Mouse (Mus musculus) lung, embryonic 16.5 days (tissue): Measurements from ENCODE around the gene Pde1a. TPM values are rescaled to one million over a fixed set of nuclear protein-coding genes. Genes with fewer than 3 reads are reported as not detected.
"Not testable (repeated sequence)": the region's sequence is repeated elsewhere in the genome, so short reads cannot be mapped to it uniquely, and the experiment has no call there.

Source experiments
- ATAC-seq: fragments of 200-750 bp; cut with Nextera tagmentation; 2 replicates; pipeline ENCODE4 v1.8.0; 2017; ENCODE audit warnings: low read depth, mild to moderate bottlenecking, moderate library complexity
- H3K27ac ChIP-seq: fragments of 300-500 bp; sonication (generic); 2 replicates; pipeline ENCODE4 v1.5.1; 2014; ENCODE audit warnings: mild to moderate bottlenecking, control low read depth, low read length
- H3K27me3 ChIP-seq: fragments of 300-500 bp; sonication (generic); 2 replicates; pipeline ENCODE4 v1.6.1; 2014; ENCODE audit warnings: low read depth, low read length, mixed read lengths; ENCODE audit not compliant: control insufficient read depth, insufficient read depth
- H3K36me3 ChIP-seq: fragments of 300-500 bp; sonication (generic); 2 replicates; pipeline ENCODE4 v1.6.1; 2014; ENCODE audit warnings: low read length; ENCODE audit not compliant: control insufficient read depth, insufficient read depth
- H3K4me1 ChIP-seq: fragments of 300-500 bp; sonication (generic); replicated peaks from 2 replicates; pipeline ENCODE4 v1.6.1; 2014; ENCODE audit warnings: low read length, mixed read lengths; ENCODE audit not compliant: control insufficient read depth, insufficient read depth
- H3K4me2 ChIP-seq: fragments of 300-500 bp; sonication (generic); 2 replicates; pipeline ENCODE4 v1.6.1; 2014; ENCODE audit warnings: low read depth, low read length, control low read depth
- H3K4me3 ChIP-seq: fragments of 300-500 bp; sonication (generic); 2 replicates; pipeline ENCODE4 v1.5.1; 2014; ENCODE audit warnings: mild to moderate bottlenecking, low read length, control low read depth
- H3K9ac ChIP-seq: fragments of 300-500 bp; sonication (generic); 2 replicates; pipeline ENCODE4 v1.6.1; 2014; ENCODE audit warnings: low read length, control low read depth
- H3K9me3 ChIP-seq: fragments of 300-500 bp; sonication (generic); 2 replicates; pipeline ENCODE4 v1.6.1; 2016; ENCODE audit warnings: low read length; ENCODE audit not compliant: control insufficient read depth
- WGBS: fragments of 180-500 bp; shearing (Covaris S2); extraction: QIAGEN DNeasy Blood & Tissue Kit; methylation state at CpG from one replicate; pipeline ENCODE4 v1.1.7; 2014; 5-methylcytosine and 5-hydroxymethylcytosine counted together
- polyA plus RNA-seq: library from polyadenylated mRNA; unstranded; fragments of >200 nt; fragmentation: Nextera tagmentation; extraction: Ambion mirVana; gene quantifications from 2 replicates; pipeline ENCODE4 v1.2.1, GENCODE M21; 2015

The Pde1a gene
- polyA plus RNA-seq, 1 experiment from 2014 or later, result 12.9 TPM

DNA sequence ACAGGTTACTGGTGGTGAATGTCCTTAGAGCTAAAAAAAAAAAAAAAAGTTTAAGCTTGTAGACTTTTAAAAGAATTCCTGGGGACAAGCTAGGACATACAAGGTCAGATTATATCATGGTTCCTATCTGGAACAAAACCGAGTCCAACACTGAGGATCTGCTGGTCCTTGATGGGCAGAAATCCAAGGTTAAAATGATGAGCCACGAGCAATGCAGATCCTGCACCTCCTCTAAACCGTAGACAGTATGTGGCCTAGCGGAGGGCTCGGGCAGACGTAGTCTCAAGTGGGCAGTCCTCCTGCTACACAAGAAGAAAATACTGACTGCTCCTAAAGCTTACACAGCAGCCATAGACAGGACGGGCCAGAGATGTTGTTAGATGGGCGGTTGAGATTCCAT is 238.5 kb downstream of the Pde1a start:
- no peak for ATAC-seq
- Histone ChIP-seq H3K4me3 (no peak overlapping the region), H3K36me3 (no peaks in the 10 kb centered on the region), H3K4me1 (0 out of 2 replicates have a peak, but pooled peaks cover 2% of the 10 kb centered on the region), H3K27me3 (no peaks in the 10 kb centered on the region), H3K9ac (no peak overlapping the region), H3K9me3 (no peaks in the 10 kb centered on the region), H3K27ac (no peak overlapping the region), H3K4me2 (no peak overlapping the region)
- 79% methylated on average over 8 of the region's 8 CpGs for WGBS

- WGBS, result 88% methylated on average over 6 of the region's 6 CpGs
- no peak overlapping the region for H3K9ac ChIP-seq
Observed at GRCm38 (mm10) chr2:79883631-79884350, 245.5 kb downstream of the Pde1a start.

GRCm38 (mm10) chr2:79883210-79883609 is 246.0 kb downstream of the Pde1a start:
- H3K27me3 ChIP-seq, result no peaks in the 10 kb centered on the region
- no peaks in the 10 kb centered on the region for H3K4me1 ChIP-seq
- no peak for ATAC-seq
- H3K27ac ChIP-seq, result no peak overlapping the region
- no peaks in the 10 kb centered on the region for H3K9me3 ChIP-seq
- no peak overlapping the region for H3K9ac ChIP-seq
- no peak overlapping the region for H3K4me2 ChIP-seq
- H3K4me3 ChIP-seq, result no peak overlapping the region
- no peaks in the 10 kb centered on the region for H3K36me3 ChIP-seq
- WGBS, result 94% methylated on average over 4 of the region's 4 CpGs

More at GRCm38 (mm10) chr2:79883631-79884350, 245.5 kb downstream of the Pde1a start:
- no peak for ATAC-seq
- no peaks in the 10 kb centered on the region for H3K4me1 ChIP-seq
- H3K9me3 ChIP-seq, result no peaks in the 10 kb centered on the region
- no peak overlapping the region for H3K4me2 ChIP-seq
- H3K36me3 ChIP-seq, result no peaks in the 10 kb centered on the region
- no peaks in the 10 kb centered on the region for H3K27me3 ChIP-seq
- no peak overlapping the region for H3K27ac ChIP-seq
- H3K4me3 ChIP-seq, result no peak overlapping the region

DNA sequence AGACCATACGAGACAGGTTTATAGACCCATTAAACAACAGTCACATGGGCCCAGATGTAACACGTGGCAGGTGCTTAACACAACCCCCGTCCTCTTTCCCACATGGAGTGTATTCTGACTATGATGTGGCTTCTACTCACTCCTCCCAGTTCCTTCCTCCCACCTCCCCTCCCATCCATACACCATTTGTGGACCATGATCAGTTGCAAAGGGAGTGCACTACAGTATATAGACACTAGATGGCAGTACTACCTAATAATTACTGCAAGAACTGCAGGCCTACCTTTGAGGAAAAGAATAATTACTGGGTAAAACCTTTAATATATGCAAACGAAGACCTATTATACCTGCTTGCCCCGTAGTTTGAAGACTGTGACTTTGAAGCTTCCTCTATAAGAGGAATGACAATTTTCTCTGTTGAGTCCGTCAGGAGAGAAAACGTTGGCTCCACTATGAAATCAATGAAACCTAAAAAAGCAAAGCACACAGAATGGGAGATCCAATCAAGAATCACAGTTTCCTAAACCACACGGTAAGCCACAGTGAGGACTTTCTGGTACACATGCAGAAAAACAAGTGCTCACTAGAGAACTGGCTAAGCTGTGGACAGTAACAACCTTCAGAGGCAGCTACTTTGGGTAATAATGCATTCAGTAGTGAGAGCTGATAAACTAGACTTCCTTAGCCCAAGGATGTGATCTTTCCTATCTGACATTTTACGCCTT is 263.8 kb downstream of the Pde1a start:
- WGBS, result 40% methylated on average over 9 of the region's 9 CpGs
- no peaks in the 10 kb centered on the region for H3K4me1 ChIP-seq
- no peak overlapping the region for H3K9ac ChIP-seq
- H3K36me3 ChIP-seq, result no peaks in the 10 kb centered on the region
- H3K27me3 ChIP-seq, result no peaks in the 10 kb centered on the region
- H3K9me3 ChIP-seq, result no peaks in the 10 kb centered on the region
- no peak overlapping the region for H3K27ac ChIP-seq
- no peak overlapping the region for H3K4me2 ChIP-seq
- no peak overlapping the region for H3K4me3 ChIP-seq
- ATAC-seq, result peak; percentile 74

DNA sequence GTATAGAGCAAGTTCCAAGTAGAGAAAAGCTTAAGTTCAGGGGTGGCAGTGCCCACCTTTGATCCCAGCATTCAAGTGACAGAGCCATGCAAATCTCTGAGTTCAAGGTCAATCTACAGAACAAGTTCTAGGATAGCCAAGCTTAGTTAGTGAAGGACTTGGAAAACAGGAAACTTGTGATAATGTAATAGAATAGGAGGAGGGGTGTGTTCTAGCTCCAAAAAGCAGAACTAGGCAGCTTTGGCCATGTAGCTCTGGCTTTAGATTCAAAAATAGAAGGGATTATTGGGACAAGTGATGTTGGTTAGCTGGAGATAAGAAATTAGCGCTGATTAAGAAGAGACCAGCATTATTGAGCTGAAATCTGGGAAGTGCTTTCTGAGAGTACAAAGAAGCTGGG is 272.4 kb downstream of the Pde1a start:
- H3K36me3 ChIP-seq, result no peaks in the 10 kb centered on the region
- no peak for ATAC-seq

GRCm38 (mm10) chr2:79847396-79847795 is 281.9 kb downstream of the Pde1a start:
- H3K27ac ChIP-seq, H3K4me3 ChIP-seq, H3K4me2 ChIP-seq, H3K36me3 ChIP-seq, H3K9ac ChIP-seq, H3K9me3 ChIP-seq, H3K27me3 ChIP-seq, H3K4me1 ChIP-seq, ATAC-seq: not testable (repeated sequence)
- WGBS, result 82% methylated on average over 13 of the region's 13 CpGs

More for the DNA sequence above, 272.4 kb downstream of the Pde1a start:
- Histone ChIP-seq H3K4me1 (no peaks in the 10 kb centered on the region), H3K4me3 (no peak overlapping the region), H3K9me3 (no peaks in the 10 kb centered on the region), H3K4me2 (no peak overlapping the region), H3K27ac (no peak overlapping the region), H3K9ac (no peak overlapping the region), H3K27me3 (no peaks in the 10 kb centered on the region)
- 92% methylated on average over 1 of the region's 1 CpGs for WGBS

DNA sequence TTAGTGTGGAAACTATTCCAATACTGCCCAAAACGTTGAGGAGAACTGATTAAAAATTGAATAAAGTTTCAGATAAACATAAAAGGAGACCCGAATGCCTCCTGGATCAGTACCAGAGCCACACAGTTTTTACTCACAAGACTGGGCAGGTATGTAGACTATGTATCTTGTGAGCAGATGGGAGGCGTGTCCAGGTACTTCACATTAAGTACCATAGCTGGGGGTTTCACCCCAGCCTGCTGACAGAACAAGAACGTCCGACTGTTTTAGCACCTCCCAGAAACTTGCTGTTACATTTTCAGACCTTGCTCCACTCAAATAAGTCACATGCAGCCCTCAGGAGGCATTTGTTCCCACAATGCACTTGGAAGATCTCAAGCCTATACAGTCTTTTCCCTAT is 289.7 kb downstream of the Pde1a start:
- Histone ChIP-seq H3K4me2 (no peak overlapping the region), H3K27ac (no peak overlapping the region), H3K9me3 (no peaks in the 10 kb centered on the region), H3K4me3 (no peak overlapping the region), H3K9ac (no peak overlapping the region), H3K36me3 (no peaks in the 10 kb centered on the region), H3K4me1 (0 out of 2 replicates have a peak, but pooled peaks cover 3% of the 10 kb centered on the region), H3K27me3 (no peaks in the 10 kb centered on the region)
- peak; percentile 62 for ATAC-seq
- 18% methylated on average over 5 of the region's 5 CpGs for WGBS

DNA sequence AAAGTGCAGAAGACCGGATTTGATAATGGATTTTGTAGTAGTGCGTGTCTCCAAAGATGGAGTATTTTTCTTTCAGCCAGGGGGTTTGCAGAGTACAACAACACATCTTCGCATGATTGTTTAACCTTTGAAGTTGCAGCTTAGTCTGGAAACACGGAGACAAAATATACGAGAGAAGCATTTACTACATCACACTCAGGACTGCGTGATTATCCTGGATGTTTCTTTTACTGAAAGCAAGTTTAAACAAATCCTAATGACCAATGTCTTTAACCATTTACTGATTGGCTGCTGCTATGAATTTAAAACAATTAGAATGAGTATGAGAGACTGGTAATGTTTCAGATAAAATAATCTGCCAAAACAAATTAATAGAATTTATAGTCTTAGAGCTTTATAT is 290.2 kb downstream of the Pde1a start:
- Histone ChIP-seq H3K9me3 (no peaks in the 10 kb centered on the region), H3K27me3 (no peaks in the 10 kb centered on the region), H3K4me2 (no peak overlapping the region), H3K4me1 (0 out of 2 replicates have a peak, but pooled peaks cover 3% of the 10 kb centered on the region), H3K36me3 (no peaks in the 10 kb centered on the region), H3K4me3 (no peak overlapping the region), H3K9ac (no peak overlapping the region), H3K27ac (no peak overlapping the region)
- 0 out of 2 replicates have a peak, but pooled peaks have one; percentile 26 for ATAC-seq
- WGBS, result 41% methylated on average over 6 of the region's 6 CpGs

- WGBS, result 55% methylated on average over 4 of the region's 4 CpGs
- ATAC-seq, result no peak
- Histone ChIP-seq H3K27me3 (no peaks in the 10 kb centered on the region), H3K36me3 (no peaks in the 10 kb centered on the region), H3K9me3 (no peaks in the 10 kb centered on the region), H3K9ac (no peak overlapping the region), H3K27ac (no peak overlapping the region), H3K4me3 (no peak overlapping the region), H3K4me2 (no peak overlapping the region), H3K4me1 (no peaks in the 10 kb centered on the region)
Observed at GRCm38 (mm10) chr2:79825853-79826252, 303.4 kb downstream of the Pde1a start.
